Mouse (Mus musculus) lung, embryonic 16.5 days (tissue): Measurements from ENCODE around the gene Uts2r. TPM values are rescaled to one million over a fixed set of nuclear protein-coding genes. Genes with fewer than 3 reads are reported as not detected.
A peak's percentile ranks its signal among the peaks of the same experiment; 100 is the strongest.

Experiments used
- ATAC-seq: fragments of 200-750 bp; cut with Nextera tagmentation; 2 replicates; pipeline ENCODE4 v1.8.0; 2017; ENCODE audit warnings: low read depth, mild to moderate bottlenecking, moderate library complexity
- H3K27ac ChIP-seq: fragments of 300-500 bp; sonication (generic); 2 replicates; pipeline ENCODE4 v1.5.1; 2014; ENCODE audit warnings: mild to moderate bottlenecking, control low read depth, low read length
- H3K27me3 ChIP-seq: fragments of 300-500 bp; sonication (generic); 2 replicates; pipeline ENCODE4 v1.6.1; 2014; ENCODE audit warnings: low read depth, low read length, mixed read lengths; ENCODE audit not compliant: control insufficient read depth, insufficient read depth
- H3K36me3 ChIP-seq: fragments of 300-500 bp; sonication (generic); 2 replicates; pipeline ENCODE4 v1.6.1; 2014; ENCODE audit warnings: low read length; ENCODE audit not compliant: control insufficient read depth, insufficient read depth
- H3K4me1 ChIP-seq: fragments of 300-500 bp; sonication (generic); replicated peaks from 2 replicates; pipeline ENCODE4 v1.6.1; 2014; ENCODE audit warnings: low read length, mixed read lengths; ENCODE audit not compliant: control insufficient read depth, insufficient read depth
- H3K4me2 ChIP-seq: fragments of 300-500 bp; sonication (generic); 2 replicates; pipeline ENCODE4 v1.6.1; 2014; ENCODE audit warnings: low read depth, low read length, control low read depth
- H3K4me3 ChIP-seq: fragments of 300-500 bp; sonication (generic); 2 replicates; pipeline ENCODE4 v1.5.1; 2014; ENCODE audit warnings: mild to moderate bottlenecking, low read length, control low read depth
- H3K9ac ChIP-seq: fragments of 300-500 bp; sonication (generic); 2 replicates; pipeline ENCODE4 v1.6.1; 2014; ENCODE audit warnings: low read length, control low read depth
- H3K9me3 ChIP-seq: fragments of 300-500 bp; sonication (generic); 2 replicates; pipeline ENCODE4 v1.6.1; 2016; ENCODE audit warnings: low read length; ENCODE audit not compliant: control insufficient read depth
- WGBS: fragments of 180-500 bp; shearing (Covaris S2); extraction: QIAGEN DNeasy Blood & Tissue Kit; methylation state at CpG from one replicate; pipeline ENCODE4 v1.1.7; 2014; 5-methylcytosine and 5-hydroxymethylcytosine counted together
- polyA plus RNA-seq: library from polyadenylated mRNA; unstranded; fragments of >200 nt; fragmentation: Nextera tagmentation; extraction: Ambion mirVana; gene quantifications from 2 replicates; pipeline ENCODE4 v1.2.1, GENCODE M21; 2015

The Uts2r gene
- polyA plus RNA-seq, 1 experiment from 2014 or later = not detected

DNA sequence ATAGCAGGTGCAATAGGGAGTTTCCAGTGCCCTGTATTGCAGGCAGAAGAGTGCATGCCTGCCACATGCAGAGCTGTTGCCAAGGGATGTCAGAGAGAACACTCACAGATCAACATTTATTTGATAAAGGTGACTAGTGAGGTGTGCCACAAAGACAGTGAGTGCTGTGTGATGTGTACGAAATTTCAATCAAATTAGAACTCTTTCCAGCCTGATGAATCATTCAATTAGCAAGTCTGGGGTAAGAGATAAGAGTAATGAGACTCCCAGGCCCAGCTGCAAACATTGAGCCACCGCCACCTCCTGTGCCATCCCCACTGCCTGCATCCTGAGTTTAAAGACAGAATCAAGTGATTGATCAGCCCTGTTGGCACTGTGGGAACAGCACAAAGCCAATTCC is 32.7 kb downstream of the Uts2r start:
- Histone ChIP-seq H3K27me3 (no peaks in the 10 kb centered on the region), H3K27ac (no peak overlapping the region), H3K9me3 (no peaks in the 10 kb centered on the region), H3K9ac (no peak overlapping the region), H3K4me1 (no peaks in the 10 kb centered on the region), H3K36me3 (no peaks in the 10 kb centered on the region), H3K4me3 (no peak overlapping the region), H3K4me2 (no peak overlapping the region)
- WGBS = 55% methylated on average over 2 of the region's 2 CpGs
- no peak for ATAC-seq

DNA sequence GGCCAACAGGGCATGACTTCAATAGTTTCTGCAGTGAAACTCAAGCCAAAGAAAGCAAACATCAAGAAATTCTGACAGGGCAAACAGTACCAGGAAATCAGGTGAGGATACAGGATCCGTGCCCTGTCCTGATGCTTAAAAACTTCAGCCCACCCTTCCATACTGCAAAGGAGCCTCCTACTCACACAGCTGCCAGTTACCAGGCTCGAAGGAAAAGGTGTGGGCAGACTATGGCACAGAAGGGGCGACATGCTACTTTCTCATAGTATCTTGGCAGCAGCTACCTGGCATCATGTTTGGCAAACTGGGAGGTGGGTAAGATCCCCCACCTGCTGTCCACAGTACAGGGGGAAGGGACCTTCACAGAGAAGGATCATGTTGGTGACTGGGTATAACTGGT is 33.3 kb downstream of the Uts2r start:
- no peak overlapping the region for H3K27ac ChIP-seq
- H3K27me3 ChIP-seq = no peaks in the 10 kb centered on the region
- WGBS = 52% methylated on average over 3 of the region's 3 CpGs
- no peak overlapping the region for H3K9ac ChIP-seq
- no peak overlapping the region for H3K4me3 ChIP-seq
- H3K4me2 ChIP-seq = no peak overlapping the region
- H3K9me3 ChIP-seq = no peaks in the 10 kb centered on the region
- H3K4me1 ChIP-seq = peaks cover 3% of the 10 kb centered on the region; the same call in 1 of the 2 replicates
- no peaks in the 10 kb centered on the region for H3K36me3 ChIP-seq
- no peak for ATAC-seq

DNA sequence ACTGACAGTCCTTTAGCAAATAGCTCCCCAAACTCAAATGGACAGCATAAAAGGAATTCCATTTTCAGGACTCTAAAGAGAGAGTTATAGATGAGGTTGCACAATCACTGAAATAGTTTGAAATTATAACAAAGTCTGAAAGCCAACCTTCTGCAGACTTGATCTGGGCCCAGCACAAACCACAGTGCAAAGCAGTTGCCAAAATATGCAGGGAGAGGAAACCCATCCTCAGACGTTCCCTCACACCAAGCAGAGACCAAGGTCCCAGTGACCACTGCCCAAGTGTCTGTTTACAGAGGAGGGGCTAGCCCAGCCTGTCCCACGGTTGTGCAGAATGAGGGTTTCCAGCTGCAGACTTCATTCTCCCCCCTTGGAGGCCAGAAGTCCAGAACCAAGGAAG is 38.6 kb downstream of the Uts2r start:
- ATAC-seq = peak; percentile 80
- Histone ChIP-seq H3K9ac (no peak overlapping the region), H3K4me3 (no peak overlapping the region), H3K36me3 (no peaks in the 10 kb centered on the region), H3K27me3 (no peaks in the 10 kb centered on the region), H3K27ac (no peak overlapping the region; the same call in 1 of the 2 replicates), H3K4me2 (no peak overlapping the region), H3K4me1 (peaks cover 15% of the 10 kb centered on the region), H3K9me3 (no peaks in the 10 kb centered on the region)
- 11% methylated on average over 2 of the region's 2 CpGs for whole genome bisulfite sequencing

DNA sequence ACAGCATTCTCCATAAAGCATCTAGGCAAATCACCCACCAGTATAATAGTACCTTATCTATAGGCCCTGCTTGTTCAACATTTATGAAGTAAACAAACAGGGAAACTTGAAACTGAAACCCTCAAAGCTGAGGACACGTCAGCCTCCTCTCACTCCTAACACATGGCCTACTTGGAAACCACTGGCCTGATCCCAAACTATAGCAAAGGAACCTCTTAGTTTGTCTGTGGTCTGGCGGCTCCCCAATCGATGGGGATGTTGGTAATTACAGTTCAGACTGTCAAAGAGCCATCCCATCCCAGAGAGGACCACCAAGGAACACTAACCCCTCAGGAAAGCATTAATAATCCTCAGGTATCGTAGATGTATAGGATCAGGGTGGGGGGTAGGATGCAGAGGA is 39.8 kb downstream of the Uts2r start:
- no peaks in the 10 kb centered on the region for H3K27me3 ChIP-seq
- H3K27ac ChIP-seq = no peak overlapping the region
- 61% methylated on average over 4 of the region's 4 CpGs for WGBS
- peaks cover 19% of the 10 kb centered on the region for H3K4me1 ChIP-seq
- no peaks in the 10 kb centered on the region for H3K9me3 ChIP-seq
- H3K36me3 ChIP-seq = no peaks in the 10 kb centered on the region
- H3K4me2 ChIP-seq = no peak overlapping the region
- no peak overlapping the region for H3K9ac ChIP-seq
- no peak for ATAC-seq
- H3K4me3 ChIP-seq = no peak overlapping the region

DNA sequence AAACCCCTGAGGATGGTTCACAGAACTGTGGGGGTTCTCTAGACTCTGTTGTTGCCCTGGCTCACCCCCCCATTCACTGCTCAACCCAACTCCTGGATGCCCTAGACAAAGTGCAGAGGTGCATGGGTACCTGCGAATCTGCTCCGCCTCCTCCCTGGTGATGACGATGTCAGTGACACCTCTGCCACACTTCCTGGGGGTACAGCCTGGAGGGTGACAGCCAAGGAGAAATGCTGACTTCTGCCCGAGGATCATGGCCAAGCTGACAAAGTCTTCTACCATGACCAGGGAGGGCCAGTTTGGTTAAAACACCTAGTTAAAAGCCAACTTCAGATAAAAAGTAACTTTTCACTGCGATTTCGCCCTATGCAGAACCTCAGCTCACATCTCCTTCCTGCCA is 40.7 kb downstream of the Uts2r start:
- WGBS = 84% methylated on average over 6 of the region's 6 CpGs
- Histone ChIP-seq H3K27ac (peak overlapping the region; percentile 14; the same call in 1 of the 2 replicates), H3K9me3 (no peaks in the 10 kb centered on the region), H3K9ac (no peak overlapping the region), H3K4me3 (no peak overlapping the region), H3K36me3 (no peaks in the 10 kb centered on the region), H3K4me1 (peaks cover 22% of the 10 kb centered on the region), H3K27me3 (no peaks in the 10 kb centered on the region), H3K4me2 (no peak overlapping the region)
- no peak for ATAC-seq

DNA sequence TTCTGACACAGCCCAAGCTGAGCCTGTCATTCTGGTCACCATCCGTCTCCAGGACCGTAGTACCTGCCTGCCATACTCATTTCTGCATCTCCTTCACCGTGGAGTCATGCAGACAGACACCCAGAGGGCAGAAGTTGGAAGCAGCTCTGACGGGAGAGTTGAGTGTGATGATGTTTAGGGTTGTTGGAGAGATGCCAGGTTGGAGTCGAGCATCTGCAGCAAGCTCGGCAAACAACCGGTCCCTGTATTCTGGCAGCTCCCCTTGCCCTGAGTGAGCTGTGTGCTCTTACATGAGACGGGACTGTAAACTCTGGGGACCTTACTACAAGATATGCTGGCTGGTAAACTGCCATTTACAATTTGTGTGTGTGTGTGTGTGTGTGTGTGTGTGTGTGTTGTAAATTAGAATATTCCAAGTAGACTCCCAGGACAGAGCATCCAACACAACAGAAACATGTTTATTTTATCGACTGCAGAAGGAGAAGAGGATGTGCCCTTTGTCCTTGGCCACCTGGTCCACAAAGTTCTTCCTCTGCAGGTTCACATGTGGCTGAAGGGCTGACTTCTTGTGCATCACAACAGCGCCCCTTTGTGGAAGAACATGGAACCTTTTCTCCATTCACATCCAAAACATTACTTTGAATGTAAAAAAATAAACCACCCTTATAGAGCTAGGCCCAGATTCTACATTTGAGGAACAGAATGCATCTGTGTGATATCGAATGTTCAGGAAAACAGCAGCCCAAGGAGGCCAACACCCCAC is 41.5 kb downstream of the Uts2r start:
- Histone ChIP-seq H3K4me1 (peaks cover 22% of the 10 kb centered on the region), H3K9ac (no peak overlapping the region), H3K9me3 (no peaks in the 10 kb centered on the region), H3K27ac (peak overlapping the region; percentile 17; the same call in 1 of the 2 replicates), H3K36me3 (no peaks in the 10 kb centered on the region), H3K27me3 (no peaks in the 10 kb centered on the region), H3K4me2 (no peak overlapping the region), H3K4me3 (no peak overlapping the region)
- ATAC-seq = no peak
- 22% methylated on average over 11 of the region's 11 CpGs for WGBS

DNA sequence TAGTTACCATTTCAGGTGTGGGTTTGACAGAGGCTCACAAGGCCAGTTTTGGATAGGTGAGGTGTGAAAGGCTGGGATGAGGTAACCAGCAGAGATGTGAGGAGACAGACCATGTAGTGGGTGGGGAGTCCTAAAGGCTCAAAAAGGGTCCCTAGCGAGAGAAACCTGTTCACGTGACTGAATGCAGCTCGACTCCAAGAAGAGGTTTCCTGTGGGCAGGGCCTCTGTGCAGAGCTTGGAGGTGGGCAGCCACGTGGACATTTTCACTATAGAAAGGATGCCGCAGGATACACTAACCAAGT is 43.7 kb downstream of the Uts2r start:
- Histone ChIP-seq H3K4me2 (peak overlapping the region; percentile 86), H3K9ac (peak overlapping the region; percentile 73; the same call in 1 of the 2 replicates), H3K36me3 (peaks cover 5% of the 10 kb centered on the region; the same call in 1 of the 2 replicates), H3K4me1 (peaks cover 20% of the 10 kb centered on the region), H3K9me3 (no peaks in the 10 kb centered on the region), H3K27ac (0 out of 2 replicates have a peak overlapping the region, but pooled peaks have one; percentile 3), H3K27me3 (no peaks in the 10 kb centered on the region), H3K4me3 (peak overlapping the region; percentile 65)
- ATAC-seq = no peak
- WGBS = under 1% methylated on average over 5 of the region's 5 CpGs

DNA sequence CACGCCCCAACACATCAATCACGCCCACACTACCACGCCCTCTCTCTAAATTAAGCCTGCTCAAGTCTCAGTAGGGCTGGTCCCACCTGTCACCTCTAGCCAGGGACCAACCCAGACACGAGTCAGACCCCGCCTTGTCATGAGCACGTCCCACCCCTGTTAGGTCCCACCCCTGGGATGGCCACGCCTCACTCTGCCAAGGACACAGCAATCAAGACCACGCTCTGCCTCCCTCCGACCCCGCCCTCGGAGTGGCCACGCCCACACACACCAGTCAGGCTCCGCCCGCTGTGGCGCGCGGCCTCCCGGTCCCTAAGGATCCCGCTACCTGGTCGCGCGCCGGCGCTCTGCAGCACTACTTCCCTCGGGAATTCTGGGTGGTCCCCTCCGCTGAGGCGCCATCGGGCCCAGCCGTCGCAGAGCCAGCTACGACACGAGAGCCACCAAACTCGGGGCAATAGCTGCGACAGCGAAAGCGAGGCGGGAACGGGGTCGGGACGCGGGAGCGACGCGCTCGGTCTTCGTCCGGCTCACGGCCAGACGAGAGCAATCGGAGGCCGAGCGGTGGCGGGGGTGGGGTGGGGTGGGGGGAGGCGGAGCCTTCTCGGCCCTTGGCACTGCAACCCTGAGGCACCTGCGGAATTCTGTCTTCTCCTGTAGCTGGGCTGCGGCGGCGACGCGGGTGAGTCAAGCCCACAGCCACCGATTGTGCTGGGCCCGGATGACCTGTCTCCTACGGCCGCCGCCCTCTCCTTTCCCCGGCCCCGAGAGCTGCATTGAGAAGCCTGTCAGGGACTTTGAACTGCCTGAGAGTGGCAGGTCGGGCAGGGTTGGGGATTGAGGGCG is 44.3 kb downstream of the Uts2r start, which contains the start of the genes Hexdc and Ogfod3:
Hexdc (plus strand) TSS at position 273 of the 846 bp plus-strand sequence.
Ogfod3 (minus strand) TSS at position 551 of the 846 bp plus-strand sequence.
- Histone ChIP-seq H3K27me3 (no peaks in the 10 kb centered on the region), H3K36me3 (peaks cover 5% of the 10 kb centered on the region; the same call in 1 of the 2 replicates), H3K4me3 (peak within 1 kb of the TSS; percentile 65), H3K9ac (peak within 1 kb of the TSS; percentile 73), H3K9me3 (no peaks in the 10 kb centered on the region), H3K4me2 (peak within 1 kb of the TSS; percentile 86), H3K27ac (peak within 1 kb of the TSS; percentile 80), H3K4me1 (peaks cover 17% of the 10 kb centered on the region)
- under 1% methylated on average over 54 of the region's 70 CpGs for WGBS
- ATAC-seq = peak; percentile 98
